Mouse (Mus musculus) cerebellum, postnatal 25 days (tissue): ENCODE data around the gene Hspb2.
A peak's percentile ranks its signal among the peaks of the same experiment; 100 is the strongest.

ENCODE experiments used
- DNase-seq, 2 experiments: peaks; one replicate each; pipeline ENCODE4 v3.0.0; 2021; ENCODE audit warnings: mixed read lengths in 2 of 2

Gene Hspb2

GRCm38 (mm10) chr9:50746214-50746677, 5.9 kb downstream of the Hspb2 start, which contains the start of gene 2310030G06Rik:
Gene 2310030G06Rik, minus strand, starts transcription at chr9:50746536.
- DNase-seq = peak; percentile 50 to 55

- DNase-seq = no peak
Measured at GRCm38 (mm10) chr9:50745806-50746205, 6.3 kb downstream of the Hspb2 start.

- DNase-seq = no peak
Measured at GRCm38 (mm10) chr9:50742744-50743143, 9.4 kb downstream of the Hspb2 start.

GRCm38 (mm10) chr9:50742261-50742660, 9.9 kb downstream of the Hspb2 start:
- no peak for DNase-seq

GRCm38 (mm10) chr9:50740867-50741784, 11.0 kb downstream of the Hspb2 start:
- DNase-seq = no peak

- peak; percentile 84 to 87 for DNase-seq
Measured at GRCm38 (mm10) chr9:50738914-50739870, 13.0 kb downstream of the Hspb2 start, which contains the start of gene Dixdc1. Gene Dixdc1, minus strand, starts transcription at chr9:50739517.

- peak; percentile 70 to 80 for DNase-seq
Measured at GRCm38 (mm10) chr9:50734989-50735388, 17.2 kb downstream of the Hspb2 start.

- DNase-seq = no peak
Measured at GRCm38 (mm10) chr9:50732560-50732959, 19.6 kb downstream of the Hspb2 start.

- no peak for DNase-seq
Measured at GRCm38 (mm10) chr9:50729600-50729999, 22.6 kb downstream of the Hspb2 start.

- DNase-seq = peak; percentile 87 to 88
Measured at GRCm38 (mm10) chr9:50727925-50728651, 24.1 kb downstream of the Hspb2 start.

- peak; percentile 72 to 73 for DNase-seq
Measured at GRCm38 (mm10) chr9:50727171-50727924, 24.8 kb downstream of the Hspb2 start.

GRCm38 (mm10) chr9:50725921-50726590, 26.1 kb downstream of the Hspb2 start:
- DNase-seq = peak; percentile 64 to 66

GRCm38 (mm10) chr9:50724661-50725330, 27.4 kb downstream of the Hspb2 start:
- DNase-seq = peak; percentile 36 to 53

GRCm38 (mm10) chr9:50724147-50724546, 28.0 kb downstream of the Hspb2 start:
- DNase-seq = peak; percentile 32 to 40

GRCm38 (mm10) chr9:50723406-50723805, 28.7 kb downstream of the Hspb2 start:
- peak; percentile 84 to 94 for DNase-seq

GRCm38 (mm10) chr9:50722451-50722911, 29.7 kb downstream of the Hspb2 start:
- peak; percentile 67 to 74 for DNase-seq

- peak in 1 of 2 experiments; percentile 26 for DNase-seq
Measured at GRCm38 (mm10) chr9:50721061-50721460, 31.1 kb downstream of the Hspb2 start.

- DNase-seq = no peak
Measured at GRCm38 (mm10) chr9:50718878-50719277, 33.3 kb downstream of the Hspb2 start.

GRCm38 (mm10) chr9:50714188-50714587, 38.0 kb downstream of the Hspb2 start:
- DNase-seq = no peak

- no peak for DNase-seq
Measured at GRCm38 (mm10) chr9:50711337-50711736, 40.8 kb downstream of the Hspb2 start.
